Mouse (Mus musculus) midbrain, embryonic 16.5 days (tissue): ENCODE measurements around the gene Myog. TPM values are rescaled to one million over a fixed set of nuclear protein-coding genes. Genes with fewer than 3 reads are reported as not detected.

ENCODE experiments used
- ATAC-seq: fragments of 200-750 bp; cut with Nextera tagmentation; 2 replicates; pipeline ENCODE4 v1.8.0; 2017; ENCODE audit warnings: moderate TSS enrichment
- H3K27ac ChIP-seq: fragments of 300-500 bp; sonication (generic); 2 replicates; pipeline ENCODE4 v1.5.1; 2014; ENCODE audit warnings: mild to moderate bottlenecking, low read length, mixed read lengths
- H3K27me3 ChIP-seq: fragments of 300-500 bp; sonication (generic); 2 replicates; pipeline ENCODE4 v1.6.1; 2014; ENCODE audit warnings: low read depth, low read length, mixed read lengths; ENCODE audit not compliant: control insufficient read depth, insufficient read depth
- H3K36me3 ChIP-seq: fragments of 300-500 bp; sonication (generic); 2 replicates; pipeline ENCODE4 v1.6.1; 2014; ENCODE audit warnings: mild to moderate bottlenecking, low read length, moderate library complexity, mixed read lengths; ENCODE audit not compliant: control insufficient read depth, insufficient read depth
- H3K4me1 ChIP-seq: fragments of 300-500 bp; sonication (generic); 2 replicates; pipeline ENCODE4 v1.6.1; 2014; ENCODE audit warnings: mild to moderate bottlenecking, low read length, mixed read lengths; ENCODE audit not compliant: control insufficient read depth, insufficient read depth
- H3K4me2 ChIP-seq: fragments of 300-500 bp; sonication (generic); 2 replicates; pipeline ENCODE4 v1.6.1; 2014; ENCODE audit warnings: mild to moderate bottlenecking, low read length, mixed read lengths
- H3K4me3 ChIP-seq: fragments of 300-500 bp; sonication (generic); 2 replicates; pipeline ENCODE4 v1.5.1; 2014; ENCODE audit warnings: low read depth, mild to moderate bottlenecking, low read length, moderate library complexity, mixed read lengths
- H3K9ac ChIP-seq: fragments of 300-500 bp; sonication (generic); 2 replicates; pipeline ENCODE4 v1.6.1; 2014; ENCODE audit warnings: low read depth, low read length, mixed read lengths
- H3K9me3 ChIP-seq: fragments of 300-500 bp; sonication (generic); replicated peaks from 2 replicates; pipeline ENCODE4 v1.6.1; 2014; ENCODE audit warnings: mild to moderate bottlenecking, low read length, mixed read lengths; ENCODE audit not compliant: control insufficient read depth, poor library complexity, severe bottlenecking
- WGBS: fragments of 180-500 bp; shearing (Covaris S2); extraction: QIAGEN DNeasy Blood & Tissue Kit; methylation state at CpG from one replicate; pipeline ENCODE4 v1.1.7; 2014; 5-methylcytosine and 5-hydroxymethylcytosine counted together
- polyA plus RNA-seq: library from polyadenylated mRNA; unstranded; fragments of >200 nt; fragmentation: Nextera tagmentation; extraction: Ambion mirVana; gene quantifications from 2 replicates; pipeline ENCODE4 v1.2.1, GENCODE M21; 2015

The Myog gene
- polyA plus RNA-seq, 1 experiment from 2014 or later, result 0.13 TPM

GRCm38 (mm10) chr1:134276823-134277222, 13.0 kb upstream of the Myog start:
- Histone ChIP-seq H3K4me2 (no peak overlapping the region), H3K27ac (no peak overlapping the region), H3K4me1 (no peaks in the 10 kb centered on the region), H3K9me3 (no peaks in the 10 kb centered on the region), H3K4me3 (no peak overlapping the region), H3K9ac (no peak overlapping the region), H3K36me3 (no peaks in the 10 kb centered on the region), H3K27me3 (no peaks in the 10 kb centered on the region)
- WGBS, result 70% methylated on average over 7 of the region's 7 CpGs
- ATAC-seq, result no peak

- H3K4me1 ChIP-seq, result no peaks in the 10 kb centered on the region
These were observed 9.6 kb upstream of the Myog start for GRCm38 (mm10) chr1:134280174-134280573.

GRCm38 (mm10) chr1:134281563-134281962, 8.2 kb upstream of the Myog start:
- Histone ChIP-seq H3K27ac (no peak overlapping the region), H3K4me2 (no peak overlapping the region), H3K27me3 (no peaks in the 10 kb centered on the region), H3K9ac (no peak overlapping the region), H3K4me1 (no peaks in the 10 kb centered on the region), H3K9me3 (no peaks in the 10 kb centered on the region), H3K4me3 (no peak overlapping the region), H3K36me3 (no peaks in the 10 kb centered on the region)
- 73% methylated on average over 4 of the region's 4 CpGs for WGBS
- no peak for ATAC-seq

More at GRCm38 (mm10) chr1:134280174-134280573, 9.6 kb upstream of the Myog start:
- WGBS, result 71% methylated on average over 5 of the region's 5 CpGs
- no peaks in the 10 kb centered on the region for H3K36me3 ChIP-seq
- H3K4me3 ChIP-seq, result no peak overlapping the region
- H3K9ac ChIP-seq, result no peak overlapping the region
- no peaks in the 10 kb centered on the region for H3K9me3 ChIP-seq
- no peak for ATAC-seq
- no peak overlapping the region for H3K27ac ChIP-seq
- H3K27me3 ChIP-seq, result no peaks in the 10 kb centered on the region
- H3K4me2 ChIP-seq, result no peak overlapping the region

DNA sequence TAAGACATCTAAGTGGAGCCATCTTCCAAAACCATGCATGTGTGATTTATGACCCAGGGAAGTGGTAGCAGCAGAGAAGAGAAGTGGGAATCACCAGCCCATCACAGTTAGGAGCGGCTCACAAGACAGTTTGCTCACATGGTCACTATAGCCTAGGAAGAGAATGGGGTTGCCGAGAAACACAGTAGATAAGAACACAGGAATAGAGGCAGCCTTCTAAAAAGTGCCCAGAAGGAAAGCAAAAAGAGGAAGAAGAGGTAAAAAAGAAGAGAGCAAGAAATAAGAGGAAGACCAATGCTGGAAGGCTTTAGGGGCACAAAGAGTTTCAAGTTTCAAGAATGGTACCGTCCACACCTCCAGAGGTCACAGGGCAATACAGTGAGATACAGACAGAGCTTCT, 7.4 kb upstream of the Myog start:
- 86% methylated on average over 3 of the region's 3 CpGs for WGBS
- no peaks in the 10 kb centered on the region for H3K4me1 ChIP-seq
- H3K27me3 ChIP-seq, result no peaks in the 10 kb centered on the region
- no peak for ATAC-seq
- no peak overlapping the region for H3K4me2 ChIP-seq
- no peak overlapping the region for H3K27ac ChIP-seq
- no peak overlapping the region for H3K4me3 ChIP-seq
- H3K9me3 ChIP-seq, result no peaks in the 10 kb centered on the region
- no peak overlapping the region for H3K9ac ChIP-seq
- no peaks in the 10 kb centered on the region for H3K36me3 ChIP-seq

GRCm38 (mm10) chr1:134283108-134283507, 6.7 kb upstream of the Myog start:
- no peaks in the 10 kb centered on the region for H3K9me3 ChIP-seq
- H3K4me1 ChIP-seq, result no peaks in the 10 kb centered on the region
- H3K27me3 ChIP-seq, result no peaks in the 10 kb centered on the region
- no peaks in the 10 kb centered on the region for H3K36me3 ChIP-seq
- 38% methylated on average over 1 of the region's 1 CpGs for WGBS
- H3K4me3 ChIP-seq, result no peak overlapping the region
- no peak overlapping the region for H3K27ac ChIP-seq
- no peak for ATAC-seq
- no peak overlapping the region for H3K4me2 ChIP-seq
- no peak overlapping the region for H3K9ac ChIP-seq

- no peaks in the 10 kb centered on the region for H3K9me3 ChIP-seq
- ATAC-seq, result no peak
- 55% methylated on average over 10 of the region's 10 CpGs for WGBS
- no peak overlapping the region for H3K27ac ChIP-seq
- H3K4me1 ChIP-seq, result peaks cover 3% of the 10 kb centered on the region; the same call in 1 of the 2 replicates
- no peak overlapping the region for H3K4me2 ChIP-seq
- H3K27me3 ChIP-seq, result no peaks in the 10 kb centered on the region; the same call in 1 of the 2 replicates
- no peak overlapping the region for H3K9ac ChIP-seq
- H3K4me3 ChIP-seq, result no peak overlapping the region
- H3K36me3 ChIP-seq, result no peaks in the 10 kb centered on the region
These were observed 4.2 kb upstream of the Myog start for GRCm38 (mm10) chr1:134285458-134286120.

DNA sequence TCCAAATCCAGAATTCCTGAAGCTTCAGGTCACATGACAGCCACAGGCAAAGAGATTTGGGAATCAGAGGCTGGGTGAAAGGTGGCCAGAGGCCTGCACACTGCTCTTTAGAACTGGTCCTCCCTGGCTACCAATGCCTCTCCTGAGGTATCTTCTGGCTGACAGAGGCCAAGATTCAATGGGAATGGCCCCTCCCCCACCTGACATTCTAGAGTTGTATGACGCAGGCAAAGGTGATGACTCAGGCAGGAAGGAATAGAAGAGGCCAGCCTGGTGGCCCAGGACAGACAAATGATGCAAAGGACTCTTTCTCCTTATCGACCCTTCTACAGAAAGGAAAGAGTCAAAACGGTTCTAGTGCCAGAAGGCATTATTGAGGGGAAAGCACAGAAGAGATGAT, 1.6 kb upstream of the Myog start:
- WGBS, result 73% methylated on average over 3 of the region's 3 CpGs
- Histone ChIP-seq H3K27ac (no peak overlapping the region), H3K27me3 (no peaks in the 10 kb centered on the region; the same call in 1 of the 2 replicates), H3K4me1 (peaks cover 3% of the 10 kb centered on the region; the same call in 1 of the 2 replicates), H3K4me2 (no peak overlapping the region), H3K9me3 (no peaks in the 10 kb centered on the region), H3K9ac (no peak overlapping the region), H3K4me3 (no peak overlapping the region), H3K36me3 (no peaks in the 10 kb centered on the region)
- no peak for ATAC-seq

- no peaks in the 10 kb centered on the region; the same call in 1 of the 2 replicates for H3K27me3 ChIP-seq
- no peak overlapping the region for H3K9ac ChIP-seq
- H3K27ac ChIP-seq, result no peak overlapping the region
- H3K9me3 ChIP-seq, result no peaks in the 10 kb centered on the region
- H3K36me3 ChIP-seq, result no peaks in the 10 kb centered on the region
- H3K4me3 ChIP-seq, result no peak overlapping the region
- no peak for ATAC-seq
- peaks cover 3% of the 10 kb centered on the region; the same call in 1 of the 2 replicates for H3K4me1 ChIP-seq
- no peak overlapping the region for H3K4me2 ChIP-seq
- WGBS, result 95% methylated on average over 13 of the region's 13 CpGs
These were observed 511 bp downstream of the Myog start for GRCm38 (mm10) chr1:134290300-134290699.

DNA sequence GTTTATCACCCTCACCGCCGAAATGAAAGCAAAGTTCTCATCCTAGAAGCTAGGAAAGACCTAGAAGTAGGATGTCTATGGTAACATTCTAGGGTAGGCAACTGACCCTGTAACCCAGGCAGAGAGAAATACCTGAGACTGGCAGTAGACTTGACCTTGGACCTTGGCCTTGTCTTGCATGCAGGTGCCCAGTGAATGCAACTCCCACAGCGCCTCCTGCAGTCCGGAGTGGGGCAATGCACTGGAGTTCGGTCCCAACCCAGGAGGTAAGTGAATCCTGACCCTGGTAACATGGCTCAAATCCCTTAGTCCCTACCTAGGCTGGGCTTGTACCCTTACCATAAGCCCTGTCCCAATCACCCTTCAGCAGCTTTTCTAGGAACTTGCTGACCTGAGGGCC, 1.1 kb downstream of the Myog start:
- ATAC-seq, result no peak
- 74% methylated on average over 5 of the region's 5 CpGs for WGBS
- Histone ChIP-seq H3K36me3 (no peaks in the 10 kb centered on the region), H3K27me3 (no peaks in the 10 kb centered on the region; the same call in 1 of the 2 replicates), H3K4me2 (no peak overlapping the region), H3K4me3 (no peak overlapping the region), H3K27ac (no peak overlapping the region), H3K4me1 (peaks cover 3% of the 10 kb centered on the region; the same call in 1 of the 2 replicates), H3K9me3 (no peaks in the 10 kb centered on the region), H3K9ac (no peak overlapping the region)
